Mouse (Mus musculus) CH12F3 (cell line): ENCODE measurements around the gene Ppip5k2.

ENCODE experiments used
- in situ Hi-C: fragments of 300-500 bp; cut with MboI; formaldehyde crosslinking; loops from 2 replicates; pipeline ENCODE4 v1.14.3; 2020; ENCODE audit warnings: low sequenced_read_pairs

Gene Ppip5k2

GRCm38 (mm10) chr1:97759841-97760240 lies 10.4 kb downstream of the Ppip5k2 start:
- in situ Hi-C loops, result no loop called here

- in situ Hi-C loops, result no loop called here
These were observed 15.8 kb downstream of the Ppip5k2 start for GRCm38 (mm10) chr1:97754392-97754791.

- in situ Hi-C loops, result no loop called here
These were observed 17.0 kb downstream of the Ppip5k2 start for GRCm38 (mm10) chr1:97753216-97753615.

GRCm38 (mm10) chr1:97748163-97748562 lies 22.0 kb downstream of the Ppip5k2 start:
- in situ Hi-C loops, result no loop called here

GRCm38 (mm10) chr1:97746261-97746660 lies 23.9 kb downstream of the Ppip5k2 start:
- in situ Hi-C loops, result no loop called here

- in situ Hi-C loops, result no loop called here
These were observed 24.5 kb downstream of the Ppip5k2 start for GRCm38 (mm10) chr1:97745712-97746111.

GRCm38 (mm10) chr1:97743063-97743462 lies 27.1 kb downstream of the Ppip5k2 start:
- in situ Hi-C loops, result no loop called here

- in situ Hi-C loops, result no loop called here
These were observed 40.9 kb downstream of the Ppip5k2 start for GRCm38 (mm10) chr1:97729339-97729738.

- in situ Hi-C loops, result no loop called here
These were observed 43.5 kb downstream of the Ppip5k2 start for GRCm38 (mm10) chr1:97726730-97727129.

- in situ Hi-C loops, result no loop called here
These were observed 51.8 kb downstream of the Ppip5k2 start for GRCm38 (mm10) chr1:97718440-97718839.

- in situ Hi-C loops, result no loop called here
These were observed 55.8 kb downstream of the Ppip5k2 start for GRCm38 (mm10) chr1:97714334-97714868.

- in situ Hi-C loops, result no loop called here
These were observed 59.7 kb downstream of the Ppip5k2 start for GRCm38 (mm10) chr1:97710520-97710919.

- in situ Hi-C loops, result no loop called here
These were observed 64.8 kb downstream of the Ppip5k2 start for GRCm38 (mm10) chr1:97705389-97705788.

- in situ Hi-C loops, result no loop called here
These were observed 65.6 kb downstream of the Ppip5k2 start for GRCm38 (mm10) chr1:97704646-97705045.

- in situ Hi-C loops, result loop anchor here (25.0 kb wide), 2 partner anchors 662 to 862 kb away; no protein-coding TSS in a partner anchor
These were observed 71.1 kb downstream of the Ppip5k2 start for GRCm38 (mm10) chr1:97698956-97699570.

GRCm38 (mm10) chr1:97697273-97697672 lies 72.9 kb downstream of the Ppip5k2 start:
- in situ Hi-C loops, result loop anchor here (25.0 kb wide), 2 partner anchors 660 to 860 kb away; no protein-coding TSS in a partner anchor

GRCm38 (mm10) chr1:97693825-97694224 lies 76.4 kb downstream of the Ppip5k2 start:
- in situ Hi-C loops, result loop anchor here (25.0 kb wide), 2 partner anchors 657 to 857 kb away; no protein-coding TSS in a partner anchor

- in situ Hi-C loops, result loop anchor here (25.0 kb wide), 2 partner anchors 651 to 851 kb away; no protein-coding TSS in a partner anchor
These were observed 81.5 kb downstream of the Ppip5k2 start for GRCm38 (mm10) chr1:97688756-97689155.

GRCm38 (mm10) chr1:97676526-97677177 lies 93.6 kb downstream of the Ppip5k2 start:
- in situ Hi-C loops, result loop anchor here (25.0 kb wide), 2 partner anchors 639 to 839 kb away; no protein-coding TSS in a partner anchor

GRCm38 (mm10) chr1:97676115-97676514 lies 94.1 kb downstream of the Ppip5k2 start:
- in situ Hi-C loops, result loop anchor here (25.0 kb wide), 2 partner anchors 639 to 839 kb away; no protein-coding TSS in a partner anchor

- in situ Hi-C loops, result no loop called here
These were observed 97.4 kb downstream of the Ppip5k2 start for GRCm38 (mm10) chr1:97672849-97673248.

GRCm38 (mm10) chr1:97667288-97667687 lies 102.9 kb downstream of the Ppip5k2 start:
- in situ Hi-C loops, result no loop called here
